Mouse (Mus musculus) granulocyte monocyte progenitor cell, adult 5-6 weeks (primary cell): ENCODE measurements at regions not wholly inside any gene's neighbourhood (a gene's known extent, or its start where the extent isn't known, plus 50 kb on each side); places are given as distances from the start of the nearest gene placed in this dataset.
A peak's percentile ranks its signal among the peaks of the same experiment; 100 is the strongest.

ENCODE experiments used
- ATAC-seq: replicated peaks from 2 replicates; pipeline ENCODE4 v1.8.0; 2016; ENCODE audit warnings: mild to moderate bottlenecking, moderate TSS enrichment, inconsistent platforms; ENCODE audit not compliant: poor library complexity, severe bottlenecking

- ATAC-seq, result no peak
These were observed 104.7 kb upstream of the Ptpn1 start for GRCm38 (mm10) chr2:167826922-167827703.

- ATAC-seq, result peak; percentile 94
These were observed 108.3 kb upstream of the Ptpn1 start for GRCm38 (mm10) chr2:167823513-167823912.

DNA sequence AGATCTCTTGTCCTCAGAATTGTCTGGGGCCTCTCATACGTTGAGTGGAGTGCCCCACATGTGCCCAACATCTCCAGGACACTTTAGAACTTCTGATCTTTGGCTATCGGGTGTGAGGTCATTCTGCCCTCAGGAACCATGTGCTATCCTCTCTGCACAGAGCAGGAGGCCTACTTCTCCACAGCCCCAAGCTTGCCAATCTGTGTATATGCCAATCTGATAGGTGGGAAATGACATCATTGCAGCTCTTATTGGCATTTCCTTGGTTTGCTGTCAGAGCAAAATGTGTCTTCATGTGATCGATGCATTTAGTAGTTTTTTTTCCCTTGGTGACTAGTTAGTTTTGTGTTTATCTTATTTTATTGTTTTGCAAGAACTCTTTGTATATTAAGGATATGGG, 108.8 kb upstream of the Ptpn1 start:
- ATAC-seq, result peak; percentile 17; the same call in 1 of the 2 replicates

DNA sequence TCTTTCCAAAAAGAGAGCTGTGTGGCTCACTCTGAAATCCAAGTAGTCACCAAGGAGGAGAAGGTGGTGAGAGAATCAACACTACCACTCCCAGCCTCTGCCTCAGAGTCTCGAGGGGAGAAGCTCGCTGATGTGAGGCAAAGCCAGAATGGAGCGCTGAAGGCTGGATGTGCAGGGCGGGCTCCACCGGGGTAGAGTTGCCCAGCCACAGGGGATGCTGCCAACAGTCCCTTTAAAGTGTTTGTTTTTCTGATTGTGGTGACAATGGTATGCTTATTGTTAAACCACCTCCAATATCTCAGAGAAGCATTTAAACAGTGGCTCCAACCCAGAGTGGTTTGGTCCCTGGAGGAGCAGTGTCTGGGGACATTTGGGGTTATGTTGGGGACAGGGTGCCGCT, 110.7 kb upstream of the Ptpn1 start:
- ATAC-seq, result no peak

GRCm38 (mm10) chr2:167818799-167819198, 113.1 kb upstream of the Ptpn1 start:
- no peak for ATAC-seq

GRCm38 (mm10) chr2:167817030-167817429, 114.8 kb upstream of the Ptpn1 start:
- no peak for ATAC-seq

GRCm38 (mm10) chr2:167815123-167815522, 116.7 kb upstream of the Ptpn1 start:
- ATAC-seq, result peak; percentile 59

GRCm38 (mm10) chr2:167809256-167809655, 119.6 kb upstream of the Tmem189 start:
- ATAC-seq, result no peak

DNA sequence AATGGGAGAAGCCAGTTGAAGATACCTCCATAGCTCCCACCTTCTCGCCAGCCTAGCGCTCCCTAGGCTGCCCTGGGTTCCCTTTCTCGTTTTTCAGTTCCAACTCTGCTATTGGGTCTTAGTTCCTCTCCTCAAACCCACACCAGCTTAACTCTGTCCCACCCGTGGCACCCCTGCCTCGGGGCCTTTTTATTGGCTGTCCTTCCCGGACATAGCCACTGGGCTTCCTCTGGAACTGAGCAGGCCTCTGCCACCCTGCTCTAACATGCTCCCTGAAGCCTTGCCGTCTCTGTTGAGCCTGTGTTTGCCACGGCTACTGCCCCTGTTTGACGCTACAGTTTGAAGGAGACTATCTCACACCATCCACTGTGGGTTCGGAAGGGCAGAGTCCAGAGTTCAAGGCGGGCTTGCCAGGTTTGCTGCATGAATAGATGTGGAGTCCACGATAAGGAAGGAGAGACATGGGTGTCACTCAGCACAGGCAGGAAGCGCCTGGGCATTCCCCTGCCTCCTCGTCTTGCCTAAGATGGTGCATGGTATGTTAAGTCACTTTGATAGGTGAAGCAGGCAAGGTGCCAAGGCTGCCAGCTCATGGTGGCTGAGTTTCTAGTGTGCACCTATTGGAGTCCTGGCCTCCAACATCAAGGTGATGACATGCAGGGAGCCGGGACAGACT, 116.1 kb upstream of the Tmem189 start:
- ATAC-seq, result peak; percentile 31

- peak; percentile 83 for ATAC-seq
These were observed 115.0 kb upstream of the Tmem189 start for GRCm38 (mm10) chr2:167804493-167805227.

GRCm38 (mm10) chr2:167802494-167802893, 112.9 kb upstream of the Tmem189 start:
- ATAC-seq, result no peak

- no peak for ATAC-seq
These were observed 111.8 kb upstream of the Tmem189 start for GRCm38 (mm10) chr2:167801389-167801788.

- ATAC-seq, result no peak
These were observed 111.1 kb upstream of the Tmem189 start for GRCm38 (mm10) chr2:167800648-167801245.

GRCm38 (mm10) chr2:167799629-167800387, 110.2 kb upstream of the Tmem189 start:
- ATAC-seq, result peak; percentile 58

DNA sequence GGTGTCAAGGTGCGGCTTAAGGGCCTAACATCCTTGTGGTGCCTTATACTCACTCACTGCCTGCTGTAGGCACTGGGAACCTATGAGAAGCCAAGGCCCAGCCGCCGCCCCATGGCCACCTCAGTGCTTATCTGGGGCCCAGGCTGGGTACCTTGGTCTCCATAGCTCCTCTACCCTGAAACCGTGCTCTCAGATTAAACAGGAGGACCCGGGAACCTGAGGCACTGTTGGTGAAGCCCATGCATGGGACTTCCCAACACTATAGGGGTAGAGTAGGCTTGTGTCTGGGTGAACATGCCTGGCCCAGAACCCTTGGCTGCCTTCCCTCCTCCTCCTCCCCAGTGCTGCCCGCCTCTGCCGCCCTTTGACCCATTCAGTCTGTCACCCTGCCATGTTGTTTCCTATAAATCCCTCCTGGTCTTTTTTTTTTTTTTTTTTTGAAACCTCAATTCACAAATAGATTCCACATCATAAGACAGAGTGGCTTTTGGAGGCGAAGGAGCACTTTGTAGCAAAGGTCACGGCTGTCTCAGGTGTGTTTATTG, 109.4 kb upstream of the Tmem189 start:
- no peak for ATAC-seq

- no peak for ATAC-seq
These were observed 108.6 kb upstream of the Tmem189 start for GRCm38 (mm10) chr2:167798076-167798782.

DNA sequence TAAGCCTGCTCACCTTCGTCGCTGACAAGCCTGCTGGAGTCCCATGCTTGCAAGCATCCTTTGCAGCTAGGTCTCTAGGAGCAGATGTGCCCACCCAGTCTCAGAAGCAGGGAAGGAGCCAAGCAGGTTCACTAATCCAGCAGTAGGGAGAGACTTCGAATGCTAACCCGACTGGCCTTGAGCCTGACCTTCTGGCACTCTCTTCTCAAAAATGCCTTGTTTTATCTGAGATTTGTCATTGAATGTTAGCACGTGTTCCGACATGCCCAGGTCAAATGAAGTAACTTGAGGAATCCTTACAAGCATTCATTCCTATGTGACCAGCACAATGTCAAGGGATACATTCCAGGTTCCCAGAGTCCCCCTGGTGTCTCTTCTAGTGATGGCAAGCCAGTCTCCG, 105.9 kb upstream of the Tmem189 start:
- ATAC-seq, result no peak

DNA sequence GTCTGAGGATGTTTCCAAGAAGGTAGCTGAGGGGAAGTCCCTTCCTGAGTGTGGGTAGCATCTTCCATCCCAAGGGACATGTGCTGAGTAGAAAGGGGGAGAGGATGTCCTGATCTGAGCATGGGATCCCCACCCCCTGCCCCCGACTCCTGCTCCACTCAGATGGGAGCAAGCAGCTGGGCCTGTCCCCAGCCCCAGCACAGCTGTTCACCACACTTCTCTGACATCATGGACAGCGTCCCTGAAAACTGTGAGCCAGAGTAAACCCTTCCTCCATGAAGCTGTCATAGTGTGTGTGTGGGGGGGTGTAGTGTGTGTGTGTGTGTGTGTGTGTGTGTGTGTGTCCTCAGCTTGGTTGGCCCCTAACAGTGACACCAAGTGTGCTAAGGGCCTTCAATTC, 104.3 kb upstream of the Tmem189 start:
- no peak; the same call in 1 of the 2 replicates for ATAC-seq

DNA sequence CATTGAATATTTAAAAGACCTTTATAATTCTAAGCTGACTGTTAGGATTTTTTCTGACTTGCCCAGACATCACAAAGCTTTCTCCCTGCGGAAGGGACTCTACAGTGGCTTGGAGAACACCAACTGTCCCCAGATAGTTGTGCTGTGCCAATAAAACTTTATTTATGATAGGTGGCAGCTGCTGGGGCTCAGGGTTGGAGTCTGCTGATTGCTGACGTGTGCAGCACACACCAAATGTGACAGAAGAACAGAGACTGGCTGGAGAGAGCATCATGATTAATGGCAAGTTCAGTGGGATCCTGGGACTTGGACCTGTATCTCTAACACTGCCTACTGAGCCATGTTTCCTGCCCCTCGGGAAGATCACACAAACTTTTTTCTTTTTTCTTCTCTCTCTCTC, 103.1 kb upstream of the Tmem189 start:
- ATAC-seq, result no peak
